Mouse (Mus musculus): Measurements from ENCODE around the gene Cep290.
A peak's percentile ranks its signal among the peaks of the same experiment; 100 is the strongest.
"Not testable (repeated sequence)": the region's sequence is repeated elsewhere in the genome, so short reads cannot be mapped to it uniquely, and the experiment has no call there.

Gene Cep290

DNA sequence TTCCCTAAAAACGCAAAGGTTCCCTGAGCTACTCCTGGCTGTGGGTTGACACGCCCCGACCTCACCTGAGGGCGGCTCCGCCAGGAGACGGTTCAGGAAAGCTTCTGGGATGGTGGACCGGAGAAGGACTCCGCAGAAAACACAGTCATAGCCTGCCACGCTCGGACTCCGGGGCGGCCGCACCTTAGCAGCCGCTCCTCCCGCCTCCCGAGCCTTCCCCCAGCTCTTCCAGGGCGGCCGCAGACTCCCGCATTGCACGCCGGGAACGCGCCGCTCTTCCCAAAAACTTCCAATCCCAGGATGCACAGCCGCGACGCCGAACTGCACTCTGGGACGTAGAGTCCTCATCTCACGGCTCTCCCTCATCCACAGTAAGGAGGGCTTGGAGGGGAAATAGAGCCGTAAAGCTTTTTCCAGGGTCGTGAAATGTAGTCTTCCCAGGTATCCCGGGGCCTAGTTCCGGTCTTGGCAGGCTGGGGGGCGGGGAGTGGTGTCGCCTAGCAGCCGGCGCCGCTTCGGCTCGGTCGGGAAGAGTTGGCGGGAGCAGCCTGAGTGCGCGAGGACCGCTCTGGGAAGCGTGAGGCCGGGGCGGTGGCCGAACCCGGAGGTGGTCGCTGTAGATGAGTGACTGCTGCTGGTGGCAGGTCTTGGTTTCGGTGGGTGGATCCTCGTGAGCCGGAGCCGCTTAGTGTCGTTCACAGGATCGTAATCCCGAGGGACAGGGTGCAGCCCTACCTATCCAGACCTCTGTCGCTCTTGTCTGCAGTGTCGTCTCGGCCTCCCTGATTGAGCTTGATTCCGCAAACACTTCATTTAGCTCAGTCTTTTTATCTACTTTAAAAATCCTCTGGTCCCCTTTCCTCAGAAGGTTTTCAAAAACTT lies at the start of gene Cep290, which contains the start of gene Tmtc3:
Gene Cep290 (plus strand): TSS at position 462 of the 882 bp plus-strand sequence.
Gene Tmtc3 (minus strand): TSS at position 254 of the 882 bp plus-strand sequence.
- peak; percentile 98 for DNase-seq (ENCODE audit: low read depth, low spot score)

DNA sequence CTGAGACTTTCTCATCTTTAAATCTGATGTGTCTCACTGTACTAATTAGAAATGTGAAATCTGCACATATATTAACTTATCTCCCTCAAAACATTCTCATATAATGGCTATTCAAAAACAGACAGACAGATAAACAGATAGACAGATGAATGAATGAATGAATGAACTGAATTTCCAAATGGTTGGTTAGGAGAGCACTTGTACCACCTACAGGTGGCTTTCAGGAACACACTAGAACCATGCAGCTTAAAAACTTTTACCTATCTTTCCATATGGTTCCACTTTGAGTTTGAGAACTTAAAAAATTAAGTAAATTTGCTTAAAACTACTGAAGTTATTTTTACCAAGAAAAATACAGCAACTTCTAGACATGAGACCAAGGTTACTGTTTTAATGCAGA lies 38.0 kb upstream of the Cep290 start:
- no peak for DNase-seq (ENCODE audit: low read depth, low spot score)

DNA sequence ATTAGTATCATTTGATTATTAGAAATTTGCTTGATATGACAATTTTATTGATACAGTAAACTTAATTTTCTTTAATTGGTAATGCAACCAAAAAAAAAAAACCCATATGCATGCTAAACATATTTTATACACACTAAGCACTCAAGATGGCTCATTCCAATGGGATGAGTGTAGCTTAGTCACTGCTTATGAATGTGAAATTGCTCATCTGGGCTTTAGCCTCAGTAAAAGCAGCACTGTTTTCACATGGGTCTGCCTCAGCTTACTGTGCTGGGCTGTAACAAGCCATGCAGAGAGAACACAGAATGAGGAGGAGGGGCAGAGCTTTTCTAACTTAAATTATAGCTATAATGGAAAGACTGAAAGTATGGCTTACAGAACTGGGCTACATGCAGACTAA lies 26.8 kb upstream of the Cep290 start:
- no peak for DNase-seq (ENCODE audit: low read depth, low spot score)

DNA sequence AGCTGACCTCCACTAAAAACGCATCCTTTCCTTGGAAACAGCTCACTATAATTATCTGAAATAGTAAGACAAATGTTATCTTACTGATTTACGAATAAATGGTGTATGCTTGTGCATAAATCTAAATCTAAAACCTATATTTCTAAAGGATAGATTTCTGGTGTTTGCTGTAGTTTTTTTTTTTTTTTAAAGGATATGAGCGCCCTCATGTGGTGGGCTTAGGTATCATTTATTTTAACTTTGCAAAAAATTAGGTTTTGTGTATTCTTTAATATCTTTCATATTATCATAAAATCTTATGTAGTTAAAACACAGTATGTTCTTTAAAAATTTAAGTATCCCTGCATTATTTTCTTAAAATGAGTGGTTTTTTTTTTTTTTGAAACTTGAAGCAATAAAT lies 12.3 kb upstream of the Cep290 start:
- DNase-seq (ENCODE audit: low read depth, low spot score) = peak; percentile 1

DNA sequence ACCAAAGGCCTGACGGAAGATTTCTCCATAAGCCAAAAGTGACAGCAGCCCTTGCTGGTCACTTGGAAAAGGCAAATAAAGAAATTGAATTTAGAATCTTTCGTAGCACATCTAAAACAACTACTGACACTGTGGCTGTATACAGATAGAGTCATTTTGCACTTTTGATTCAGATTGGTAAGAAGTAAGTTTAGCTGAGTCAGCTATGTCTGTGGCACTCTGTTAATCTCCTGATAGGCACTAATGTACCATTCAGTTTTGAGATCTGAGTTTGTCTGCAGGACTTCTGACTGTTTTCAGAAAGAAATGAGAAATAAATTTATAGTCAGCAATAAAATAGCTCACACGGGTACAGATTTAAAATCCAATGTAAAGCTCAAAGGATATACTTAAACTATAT lies 7.8 kb upstream of the Cep290 start:
- DNase-seq (ENCODE audit: low read depth, low spot score) = no peak

DNA sequence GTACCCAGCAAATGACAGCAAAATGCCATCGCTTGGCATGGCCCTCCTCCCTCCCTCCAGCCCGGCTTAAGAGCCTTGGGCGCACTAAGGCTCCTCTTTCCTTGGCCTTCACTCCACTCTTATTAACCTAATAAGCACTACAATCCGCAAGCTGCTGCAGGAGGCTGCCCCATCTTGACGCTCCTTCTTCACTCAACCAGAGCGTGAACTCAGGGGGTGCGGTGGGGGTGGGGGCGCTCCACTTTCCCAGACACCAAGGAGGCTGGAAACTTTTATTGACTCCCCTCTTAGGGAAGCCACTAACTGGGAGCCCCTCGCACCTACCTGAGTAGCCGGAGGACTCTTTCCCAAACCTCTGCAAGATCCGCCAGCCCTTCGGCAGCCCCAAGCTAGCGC lies 659 bp upstream of the Cep290 start:
- peak; percentile 12 for DNase-seq (ENCODE audit: low read depth, low spot score)

DNA sequence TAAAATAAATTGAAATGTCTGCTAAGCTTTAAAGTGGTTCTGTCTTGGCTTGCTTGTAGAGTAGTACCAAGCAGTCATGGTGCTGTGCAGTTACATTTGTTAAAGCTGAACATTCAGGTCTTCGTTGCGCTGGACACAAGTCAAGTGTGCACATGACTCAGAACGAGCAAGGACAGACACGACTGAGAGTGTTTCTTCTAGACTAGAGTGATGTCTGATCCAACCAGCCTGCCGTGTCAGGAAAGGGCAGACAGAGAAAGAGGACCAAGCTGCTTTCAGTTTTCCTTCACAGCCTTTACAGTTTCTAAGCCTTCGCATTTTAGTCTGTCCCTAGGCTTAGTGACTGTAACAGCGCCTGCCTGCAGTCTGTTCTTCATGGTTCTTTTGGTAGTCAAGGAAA lies 4.6 kb downstream of the Cep290 start:
- DNase-seq (ENCODE audit: low read depth, low spot score) = no peak

DNA sequence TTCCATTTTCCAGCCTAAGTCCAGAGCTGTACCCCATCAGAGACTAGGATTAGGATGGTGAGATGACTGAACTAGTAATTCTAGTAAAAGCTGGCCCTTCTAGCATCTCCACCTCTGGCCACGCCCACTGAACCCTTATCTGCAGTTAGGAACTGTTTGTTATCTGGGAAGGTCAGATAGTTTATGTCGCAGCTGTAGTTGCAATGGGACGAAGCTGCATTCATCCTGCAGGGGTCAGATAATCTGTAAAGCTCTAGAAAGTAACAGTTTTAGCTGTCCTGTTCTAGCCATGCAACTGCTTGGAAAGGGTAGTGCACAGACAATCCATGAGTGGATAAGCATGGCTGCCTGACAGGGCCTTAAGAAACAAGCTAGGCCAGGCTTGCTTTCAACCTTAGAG lies 11.0 kb downstream of the Cep290 start:
- DNase-seq (ENCODE audit: low read depth, low spot score) = no peak

DNA sequence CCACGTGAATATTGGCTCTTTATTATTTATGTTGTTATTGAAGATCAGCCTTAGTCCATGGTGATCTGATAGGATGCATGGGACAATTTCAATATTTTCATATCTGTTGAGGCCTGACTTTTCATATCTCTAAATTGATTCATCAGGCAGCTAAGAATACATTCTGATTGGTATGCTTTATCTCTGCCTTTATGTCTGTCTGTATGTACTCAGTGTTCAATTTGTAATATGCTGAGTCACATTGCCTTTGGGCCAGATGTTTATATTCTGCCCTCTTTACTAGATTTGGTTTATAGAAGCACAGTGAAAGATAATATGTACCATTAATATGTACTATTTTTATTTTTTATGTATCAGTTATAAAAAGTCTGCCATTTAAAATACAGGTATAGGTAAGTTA lies 20.8 kb downstream of the Cep290 start:
- no peak for DNase-seq (ENCODE audit: low read depth, low spot score)

DNA sequence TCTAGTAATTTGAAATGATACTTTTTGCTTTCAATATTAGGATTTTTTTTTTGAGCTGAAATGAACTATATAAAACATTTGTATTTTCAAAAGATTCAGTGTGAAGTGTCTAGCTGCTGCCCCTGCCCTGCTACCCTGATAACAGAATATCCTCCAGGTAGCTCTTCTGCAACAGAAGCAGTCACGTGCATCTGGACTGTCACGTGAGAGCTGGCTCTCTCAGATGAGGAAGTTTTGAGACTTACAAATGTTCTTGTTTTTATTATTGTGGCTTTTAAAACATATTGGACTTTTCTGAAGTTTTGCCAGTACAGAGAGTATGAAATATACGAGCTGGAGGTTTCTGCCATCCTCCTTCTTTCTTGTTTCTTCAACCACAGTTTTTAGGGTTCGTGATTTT lies 34.3 kb downstream of the Cep290 start:
- no peak for DNase-seq (ENCODE audit: low read depth, low spot score)

DNA sequence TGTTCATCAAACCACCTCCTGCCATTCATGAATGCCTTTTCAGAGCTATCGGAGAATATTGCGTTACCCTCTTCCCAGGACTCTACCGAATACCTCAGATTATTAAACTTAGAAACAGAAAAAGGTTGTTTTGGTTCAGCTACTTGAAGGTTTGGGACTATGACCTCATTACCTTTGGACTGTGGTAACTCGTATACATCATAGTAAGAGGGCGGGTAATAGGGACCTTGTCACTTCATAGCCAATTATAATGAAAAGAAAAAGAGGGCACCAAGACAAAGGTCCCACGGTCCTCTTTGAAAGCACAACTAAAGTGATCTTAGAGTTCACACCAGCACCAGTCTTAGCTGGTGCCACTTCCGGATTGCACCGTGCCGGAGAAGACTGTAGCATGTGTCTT lies 35.0 kb downstream of the Cep290 start:
- no peak for DNase-seq (ENCODE audit: low read depth, low spot score)

DNA sequence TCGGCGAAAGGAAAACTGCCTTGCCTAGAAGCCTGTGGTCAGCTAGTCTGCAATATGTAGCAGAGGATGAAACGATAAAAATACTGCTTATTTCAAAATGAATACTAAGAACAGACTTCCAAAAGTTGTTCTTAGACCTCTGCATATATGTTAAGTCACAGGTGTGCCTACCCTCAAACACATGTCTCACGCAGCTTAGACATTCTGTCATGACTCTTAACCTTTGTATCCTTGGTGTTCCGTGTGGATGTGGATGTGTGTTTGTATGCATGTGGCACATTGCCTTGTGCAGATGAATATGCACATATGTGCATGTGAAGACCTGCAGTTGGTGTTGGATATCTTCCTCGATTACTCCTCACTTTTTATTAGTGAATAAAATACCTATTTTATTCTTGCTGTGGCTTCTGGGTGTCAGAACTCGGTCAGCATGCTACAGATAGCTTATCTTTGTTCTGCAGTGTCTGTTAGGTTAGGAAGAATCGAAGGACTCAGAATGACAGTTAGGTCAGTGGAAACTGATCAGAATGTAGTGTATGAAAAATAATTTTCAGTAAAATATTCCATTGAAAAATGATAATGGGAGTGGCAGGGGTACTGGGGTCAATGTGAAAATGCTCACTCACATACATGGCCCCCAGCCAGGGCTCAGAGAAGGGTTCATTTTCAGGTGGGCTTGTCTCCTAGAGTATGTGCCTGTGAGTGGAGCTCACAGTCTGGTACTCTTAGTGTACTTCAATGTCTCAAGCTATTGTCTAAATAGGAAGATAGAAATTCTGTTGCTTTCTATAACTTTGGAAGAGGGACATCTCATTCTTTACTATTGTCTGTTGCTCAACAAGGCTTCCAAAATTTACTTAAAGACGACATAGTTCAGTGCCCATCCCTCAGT lies 37.4 kb downstream of the Cep290 start:
- DNase-seq (ENCODE audit: low read depth, low spot score) = no peak

DNA sequence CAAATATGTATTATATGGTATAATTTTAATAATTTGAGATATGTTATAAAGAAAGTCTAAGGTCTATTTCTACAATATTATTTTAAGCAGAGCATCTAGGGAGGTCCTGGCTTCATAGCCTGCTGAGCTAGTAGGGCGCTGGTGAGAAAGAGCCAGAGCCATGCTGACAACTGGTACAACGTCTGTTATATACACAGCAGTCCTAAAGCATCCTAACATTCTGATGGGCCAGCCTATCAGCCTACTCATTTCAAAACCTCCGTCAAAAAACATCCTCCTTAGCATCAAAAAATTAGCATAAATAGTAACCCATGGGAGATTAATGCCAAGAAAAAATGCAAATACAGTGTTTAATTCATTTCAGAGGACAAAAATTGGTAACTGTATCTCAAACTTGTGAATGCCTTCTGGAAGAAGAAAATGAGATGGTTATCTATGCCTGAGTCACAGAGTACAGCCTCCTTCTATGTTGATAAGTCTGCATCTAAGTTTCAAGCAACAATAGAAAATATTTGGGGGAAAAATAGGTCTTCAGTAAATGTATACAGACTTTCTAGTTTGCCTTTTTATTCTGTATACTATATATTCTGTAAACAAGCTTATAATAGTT lies 69.3 kb downstream of the Cep290 start:
- no peak for DNase-seq (ENCODE audit: low read depth, low spot score)

DNA sequence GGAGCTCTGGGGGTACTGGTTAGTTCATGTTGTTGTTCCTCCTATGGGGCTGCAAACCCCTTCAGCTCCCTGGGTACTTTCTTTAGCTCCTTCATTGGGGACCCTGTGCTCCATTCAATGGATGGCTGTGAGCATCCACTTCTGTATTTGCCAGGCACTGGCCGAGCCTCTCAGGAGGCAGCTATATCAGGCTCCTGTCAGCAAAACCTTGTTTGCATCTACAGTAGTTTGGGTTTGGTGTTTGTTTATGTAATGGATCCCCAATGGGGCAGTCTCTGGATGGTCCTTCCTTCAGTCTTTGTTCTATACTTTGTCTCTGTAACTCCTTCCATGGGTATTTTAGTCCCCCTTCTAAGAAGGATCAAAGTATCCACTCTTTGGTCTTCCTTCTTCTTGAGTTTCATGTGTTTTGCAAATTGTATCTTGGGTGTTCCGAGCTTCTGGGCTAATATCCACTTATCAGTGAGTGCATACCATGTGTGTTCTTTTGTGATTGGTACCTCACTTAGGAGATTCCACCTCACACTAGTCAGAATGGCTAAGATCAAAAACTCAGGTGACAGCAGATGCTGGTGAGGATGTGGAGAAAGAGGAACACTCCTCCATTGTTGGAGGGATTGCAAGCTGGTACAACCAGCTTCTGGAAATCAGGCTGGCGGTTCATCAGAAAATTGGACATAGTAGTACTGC lies 73.0 kb downstream of the Cep290 start:
- DNase-seq (ENCODE audit: low read depth, low spot score) = not testable (repeated sequence)

DNA sequence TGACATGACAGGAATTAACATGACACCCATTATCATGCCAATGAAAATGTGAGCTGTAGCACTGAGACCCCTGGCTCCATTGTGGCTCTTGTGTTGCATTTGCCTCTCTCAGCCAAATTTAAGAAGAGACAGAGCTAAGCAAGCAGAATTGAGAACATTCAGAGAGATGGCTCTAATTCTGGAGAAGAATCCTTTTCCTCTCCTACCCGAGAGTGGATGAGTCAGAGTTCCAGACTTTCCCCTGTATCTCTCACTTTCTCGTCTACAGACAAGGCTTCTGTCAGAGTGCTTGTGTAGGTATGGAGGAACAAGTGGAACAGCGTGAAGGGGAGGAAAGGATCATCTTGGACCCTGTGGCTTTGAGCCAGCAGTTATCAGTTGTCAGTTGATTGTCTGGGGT lies 76.8 kb downstream of the Cep290 start:
- DNase-seq (ENCODE audit: low read depth, low spot score) = no peak

DNA sequence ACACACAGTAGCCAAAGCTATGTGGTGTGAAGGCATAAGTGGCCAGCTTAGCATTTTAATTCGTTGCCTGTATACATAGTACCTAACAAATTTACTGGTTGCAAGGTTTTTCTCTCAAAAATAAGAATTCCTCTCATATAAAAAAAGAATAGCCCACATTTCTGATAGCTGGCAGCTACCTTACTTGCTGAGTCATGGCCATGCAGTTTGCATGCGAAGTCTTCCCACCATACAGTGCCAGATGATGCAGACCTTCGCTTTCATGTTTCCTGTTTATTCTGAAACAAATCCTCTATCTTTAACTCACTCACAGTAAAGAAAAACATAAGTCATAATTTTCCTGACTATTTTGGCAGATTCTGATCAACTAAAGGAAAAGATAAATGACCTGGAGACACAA lies 84.3 kb downstream of the Cep290 start:
- no peak for DNase-seq (ENCODE audit: low read depth, low spot score)

DNA sequence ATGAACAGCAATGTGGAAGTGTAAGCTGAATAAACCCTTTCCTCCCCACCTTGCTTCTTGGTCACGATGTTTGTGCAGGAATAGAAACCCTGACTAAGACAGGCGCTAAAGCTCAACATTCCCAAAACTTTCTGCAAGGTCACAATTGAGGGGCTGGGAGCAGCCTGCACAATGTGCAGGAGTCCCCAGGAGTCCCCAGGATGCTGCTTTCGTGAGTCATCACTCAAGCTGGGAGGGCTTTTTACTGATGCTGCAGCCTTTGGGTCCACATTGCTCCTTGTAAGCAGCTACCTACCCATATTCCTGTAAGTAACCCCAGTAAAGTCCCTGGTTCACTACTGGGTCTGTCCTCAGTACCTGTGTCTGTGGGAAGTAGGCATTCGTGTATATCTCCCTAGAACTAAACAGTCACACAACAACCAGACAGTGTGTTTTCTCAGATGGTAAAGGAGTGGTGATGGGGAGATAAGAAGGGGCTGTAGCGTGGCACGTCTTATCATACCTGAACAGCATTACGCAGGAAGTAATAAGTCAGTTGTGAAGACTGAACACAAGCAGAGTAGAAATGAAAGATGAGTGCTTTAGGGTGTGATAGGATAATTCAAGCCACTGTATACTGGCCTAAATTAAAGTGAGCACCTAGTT lies 87.3 kb downstream of the Cep290 start:
- no peak for DNase-seq (ENCODE audit: low read depth, low spot score)

DNA sequence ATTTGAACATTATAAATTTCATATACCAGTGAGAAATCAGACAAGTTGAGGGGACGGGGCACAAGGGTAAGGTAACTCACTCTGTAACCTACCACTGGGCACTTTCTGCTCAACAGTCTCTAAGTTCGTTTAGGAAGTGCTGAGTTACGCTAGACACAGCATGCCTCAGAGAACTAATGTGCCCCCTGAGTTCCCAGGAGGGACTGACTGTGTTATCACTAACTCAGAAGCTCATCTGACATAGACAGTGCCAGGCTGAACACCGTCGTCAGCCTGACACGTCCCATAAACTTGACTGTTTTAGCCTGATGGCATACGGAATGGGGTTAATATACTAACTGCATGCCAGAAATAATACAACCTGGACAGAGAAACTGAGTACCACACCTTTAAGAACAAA lies 87.9 kb downstream of the Cep290 start:
- no peak for DNase-seq (ENCODE audit: low read depth, low spot score)

DNA sequence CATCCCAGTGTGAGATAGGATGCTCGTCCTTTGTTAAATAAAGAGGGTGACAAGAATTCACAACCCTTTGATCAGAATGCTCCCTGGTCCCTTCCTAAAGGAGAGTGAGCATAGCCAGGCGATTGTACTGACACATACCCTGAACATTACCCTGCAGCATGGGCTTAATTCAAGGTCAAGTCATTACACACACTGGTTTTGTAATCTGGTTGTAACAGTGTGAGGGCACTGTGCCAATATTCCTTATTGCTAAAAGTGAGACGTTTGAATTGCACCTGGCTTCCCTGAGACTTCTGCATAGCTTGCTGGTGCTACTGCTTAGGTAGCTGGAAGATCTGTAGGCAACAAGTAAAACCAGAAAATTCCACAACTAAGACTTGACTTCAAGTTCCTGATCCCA lies 96.8 kb downstream of the Cep290 start:
- DNase-seq (ENCODE audit: low read depth, low spot score) = no peak

DNA sequence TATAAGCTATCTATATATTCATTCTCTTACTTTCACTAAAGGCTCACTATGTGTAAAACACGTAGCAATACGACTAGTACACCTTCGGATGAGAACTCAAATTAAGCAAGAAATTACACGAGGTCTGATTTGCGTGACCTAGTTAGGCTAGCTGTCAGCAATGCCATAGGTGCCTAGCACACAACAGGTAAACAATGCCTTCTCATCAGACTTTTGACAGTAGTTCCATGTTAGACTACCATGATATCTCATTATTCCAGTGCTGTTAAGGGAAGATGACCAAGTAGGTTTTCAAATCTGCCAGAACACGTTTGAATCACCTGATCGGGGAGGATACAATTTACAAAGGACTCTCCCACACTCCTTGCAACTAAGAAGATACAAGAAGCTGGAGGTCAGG lies 101.2 kb downstream of the Cep290 start:
- no peak for DNase-seq (ENCODE audit: low read depth, low spot score)

DNA sequence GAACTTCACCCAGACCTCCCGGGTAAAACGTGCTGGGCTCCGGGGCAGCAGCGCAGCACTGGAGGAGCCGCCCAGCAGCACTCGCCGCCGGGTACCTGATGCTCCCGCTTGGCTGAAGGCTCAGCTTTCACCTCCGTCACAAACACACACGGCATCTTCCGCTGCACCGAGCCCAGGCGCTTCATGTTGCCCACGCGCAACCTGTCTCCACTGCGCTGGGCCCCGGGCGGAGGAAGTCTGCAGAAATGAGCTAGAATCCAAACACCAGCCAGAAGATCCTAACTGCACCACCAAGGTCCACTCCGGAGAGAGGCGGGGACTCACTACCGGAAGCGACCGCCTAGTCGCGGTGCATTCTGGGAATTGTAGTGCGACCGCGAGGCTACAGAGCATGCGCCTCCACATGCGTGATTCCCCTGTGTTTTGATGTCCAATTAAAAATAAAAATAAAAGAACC lies 101.6 kb downstream of the Cep290 start:
- DNase-seq (ENCODE audit: low read depth, low spot score) = peak; percentile 91
